Mouse (Mus musculus): ENCODE measurements at regions not wholly inside any gene's neighbourhood (a gene's known extent, or its start where the extent isn't known, plus 50 kb on each side); places are given as distances from the start of the nearest gene placed in this dataset.

DNA sequence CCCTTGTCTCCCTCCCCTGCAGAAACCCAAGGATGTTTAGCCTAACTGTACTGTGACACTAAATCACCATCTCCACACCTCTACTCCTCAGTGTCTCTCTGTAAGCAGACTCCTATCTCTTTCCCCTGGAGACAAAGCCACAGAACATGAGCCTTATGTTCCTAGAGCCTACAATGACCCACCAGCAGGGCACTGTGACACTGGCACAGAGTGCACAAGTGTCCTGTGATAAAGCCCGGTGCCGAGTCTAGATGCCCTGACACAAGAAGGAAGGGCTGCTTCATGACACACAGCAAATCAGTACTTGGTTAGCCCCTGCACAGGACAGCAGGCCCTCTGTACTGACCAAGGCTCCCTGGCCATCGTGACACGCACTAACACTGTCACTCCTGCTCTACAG, 71.2 kb upstream of the Zmiz1 start:
- WGBS, result 95% methylated on average over 4 of the region's 4 CpGs
- TF ChIP-seq CTCF (IDR thresholded peaks at IDR 0.05; ENCODE audit: insufficient read depth, low read depth, low read length), result no peak
- Histone ChIP-seq H3K4me1 (ENCODE audit: control insufficient read depth, insufficient read depth, low read length) (peaks cover 3% of the 10 kb centered on the region; the same call in 1 of the 2 replicates), H3K4me3 (ENCODE audit: insufficient read depth, low read depth, low read length) (no peak overlapping the region), H3K27ac (ENCODE audit: insufficient read depth, low read depth, low read length) (no peak overlapping the region)

DNA sequence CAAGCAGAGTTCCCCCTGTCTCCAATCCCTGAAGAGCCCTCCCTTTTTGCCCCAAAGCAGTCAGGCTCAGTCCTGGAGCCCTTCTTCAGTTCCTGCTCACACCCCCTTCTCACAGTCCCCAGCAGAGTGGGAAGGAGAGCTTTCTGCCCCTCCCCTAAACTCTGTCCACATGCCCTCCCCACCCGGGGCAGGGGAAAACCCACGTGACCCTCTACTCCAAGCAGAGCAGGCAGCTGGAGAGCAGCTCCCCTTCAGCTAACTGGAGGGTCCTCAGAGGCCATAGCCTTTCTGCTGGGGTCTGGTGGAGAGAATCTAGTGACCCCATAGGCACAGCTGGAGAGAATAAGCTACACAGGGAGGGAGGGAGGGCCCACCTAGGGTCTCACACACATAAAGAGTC, 69.7 kb upstream of the Zmiz1 start:
- no peak overlapping the region for H3K27ac ChIP-seq (ENCODE audit: insufficient read depth, low read depth, low read length)
- TF ChIP-seq CTCF (IDR thresholded peaks at IDR 0.05; ENCODE audit: insufficient read depth, low read depth, low read length) (no peak), POLR2A (IDR thresholded peaks at IDR 0.05; ENCODE audit: insufficient read depth, low read depth, low read length) (no peak)
- H3K4me1 ChIP-seq (ENCODE audit: control insufficient read depth, insufficient read depth, low read length), result no peaks in the 10 kb centered on the region
- WGBS, result 39% methylated on average over 2 of the region's 2 CpGs
- H3K4me3 ChIP-seq (ENCODE audit: insufficient read depth, low read depth, low read length), result no peak overlapping the region

DNA sequence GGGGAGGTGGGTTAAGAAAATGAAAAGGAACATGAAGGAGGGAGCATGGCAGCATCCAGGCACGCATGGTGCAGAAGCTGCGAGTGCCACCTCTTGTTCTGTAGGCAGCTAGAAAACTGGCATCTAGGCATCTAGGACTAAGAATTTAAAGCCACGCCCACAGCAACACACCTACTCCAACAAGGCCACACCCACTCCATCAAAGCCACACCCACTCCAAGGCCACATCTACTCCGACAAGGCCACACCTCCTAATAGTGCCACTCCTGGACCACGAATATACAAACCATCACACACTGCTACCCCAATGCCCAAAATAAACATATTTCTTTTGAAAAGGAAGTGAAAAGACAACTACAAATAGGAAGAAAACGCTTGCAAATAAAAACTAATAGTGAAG, 66.6 kb upstream of the Zmiz1 start:
- 86% methylated on average over 6 of the region's 6 CpGs for WGBS
- TF ChIP-seq POLR2A (IDR thresholded peaks at IDR 0.05; ENCODE audit: insufficient read depth, low read depth, low read length), result no peak
- no peak for TF ChIP-seq CTCF (IDR thresholded peaks at IDR 0.05; ENCODE audit: insufficient read depth, low read depth, low read length)
- Histone ChIP-seq H3K27ac (ENCODE audit: insufficient read depth, low read depth, low read length) (no peak overlapping the region), H3K4me1 (ENCODE audit: control insufficient read depth, insufficient read depth, low read length) (no peaks in the 10 kb centered on the region), H3K4me3 (ENCODE audit: insufficient read depth, low read depth, low read length) (no peak overlapping the region)

DNA sequence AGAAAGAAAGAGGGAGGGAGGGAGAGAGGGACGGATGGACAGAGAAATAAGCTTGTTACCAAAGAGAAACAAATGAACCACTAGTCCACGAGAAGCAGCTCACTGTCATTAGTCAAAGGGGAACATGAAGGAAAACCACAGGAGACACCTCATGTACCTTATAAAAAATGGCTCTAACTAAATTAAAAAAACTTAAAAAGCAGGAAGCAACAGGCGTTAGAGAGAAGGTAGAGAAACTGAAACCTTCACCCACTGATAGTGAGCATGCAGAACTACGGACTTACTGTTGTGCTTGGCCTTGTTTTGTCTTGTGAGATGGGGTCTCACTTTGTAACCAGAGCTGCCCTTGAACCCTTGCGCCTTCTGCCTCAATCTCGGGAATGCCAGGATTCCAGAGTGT, 66.0 kb upstream of the Zmiz1 start:
- Histone ChIP-seq H3K4me1 (ENCODE audit: control insufficient read depth, insufficient read depth, low read length) (peaks cover 4% of the 10 kb centered on the region), H3K4me3 (ENCODE audit: insufficient read depth, low read depth, low read length) (no peak overlapping the region), H3K27ac (ENCODE audit: insufficient read depth, low read depth, low read length) (no peak overlapping the region)
- WGBS, result 86% methylated on average over 6 of the region's 6 CpGs
- no peak for TF ChIP-seq POLR2A (IDR thresholded peaks at IDR 0.05; ENCODE audit: insufficient read depth, low read depth, low read length)

DNA sequence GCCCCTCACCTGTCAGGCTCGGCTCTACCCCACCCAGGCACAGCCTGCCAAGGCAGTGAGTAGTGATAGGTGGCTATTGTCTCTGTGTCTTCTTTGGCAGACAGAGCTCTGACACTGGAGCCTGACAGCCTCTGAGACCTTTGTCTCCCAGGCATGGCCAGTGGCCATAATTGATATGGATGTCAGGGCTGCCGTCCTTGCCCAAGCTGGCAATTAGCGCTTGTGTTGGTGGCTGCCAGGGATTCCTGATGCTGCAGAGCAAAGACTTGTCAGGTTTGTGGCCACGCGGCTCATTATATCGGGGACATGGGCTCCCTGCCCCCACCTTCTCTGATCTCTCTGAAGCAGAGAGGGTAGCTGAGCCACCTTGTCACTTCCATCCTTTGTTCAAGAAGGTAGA, 64.1 kb upstream of the Zmiz1 start:
- Histone ChIP-seq H3K4me1 (ENCODE audit: control insufficient read depth, insufficient read depth, low read length) (peaks cover 7% of the 10 kb centered on the region), H3K4me3 (ENCODE audit: insufficient read depth, low read depth, low read length) (no peak overlapping the region), H3K27ac (ENCODE audit: insufficient read depth, low read depth, low read length) (no peak overlapping the region)
- whole genome bisulfite sequencing, result 59% methylated on average over 6 of the region's 6 CpGs
- TF ChIP-seq POLR2A (IDR thresholded peaks at IDR 0.05; ENCODE audit: insufficient read depth, low read depth, low read length), result no peak
- no peak for TF ChIP-seq CTCF (IDR thresholded peaks at IDR 0.05; ENCODE audit: insufficient read depth, low read depth, low read length)

DNA sequence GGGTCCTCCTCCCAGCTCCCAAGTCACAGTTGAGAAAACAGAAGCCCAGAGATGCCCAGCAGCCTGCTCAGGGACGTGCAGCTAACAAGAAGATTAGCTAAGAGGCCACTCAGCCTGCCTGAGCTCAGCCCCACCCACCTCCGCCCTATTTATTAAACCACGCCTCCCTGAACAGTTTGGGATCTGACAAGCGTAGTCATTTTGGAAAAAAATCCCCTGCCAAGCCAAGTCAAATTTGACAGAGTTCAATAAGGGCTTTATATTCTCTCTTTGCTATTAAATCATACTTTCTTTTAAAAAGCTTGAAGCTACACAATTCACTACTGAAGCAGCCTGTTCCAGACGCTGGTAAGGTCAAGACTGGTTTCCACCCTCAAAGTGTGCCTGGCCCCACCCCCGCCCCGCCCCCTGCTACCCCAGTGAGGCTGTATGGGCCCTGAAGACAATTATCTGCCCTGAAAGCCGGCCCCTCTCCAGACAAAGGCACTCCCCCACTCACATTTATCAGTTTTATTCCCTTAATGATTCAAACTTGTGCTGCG, 61.9 kb upstream of the Zmiz1 start:
- H3K27ac ChIP-seq (ENCODE audit: insufficient read depth, low read depth, low read length), result no peak overlapping the region
- no peak overlapping the region for H3K4me3 ChIP-seq (ENCODE audit: insufficient read depth, low read depth, low read length)
- WGBS, result 36% methylated on average over 9 of the region's 9 CpGs
- TF ChIP-seq CTCF (IDR thresholded peaks at IDR 0.05; ENCODE audit: insufficient read depth, low read depth, low read length) (no peak), POLR2A (IDR thresholded peaks at IDR 0.05; ENCODE audit: insufficient read depth, low read depth, low read length) (no peak)
- H3K4me1 ChIP-seq (ENCODE audit: control insufficient read depth, insufficient read depth, low read length), result peaks cover 7% of the 10 kb centered on the region

DNA sequence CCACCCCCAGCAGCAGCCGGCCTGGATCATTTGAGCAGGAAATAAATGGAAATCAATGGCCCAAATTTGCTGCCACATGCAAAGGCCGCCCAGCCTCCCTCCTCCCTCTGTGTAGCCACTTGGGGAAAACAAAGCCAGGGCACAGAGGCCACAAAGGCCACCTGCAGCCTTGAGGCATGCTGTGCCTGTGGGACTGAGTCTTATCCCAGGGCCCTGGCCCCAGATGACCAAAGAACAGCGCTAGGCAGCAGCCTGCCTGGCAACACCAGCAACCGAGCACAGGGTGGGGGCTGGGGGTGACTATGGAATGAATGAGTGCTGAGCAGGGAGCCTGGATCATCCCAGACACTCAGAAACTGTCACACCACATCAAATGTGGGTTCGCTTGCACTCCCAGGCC, 61.2 kb upstream of the Zmiz1 start:
- H3K27ac ChIP-seq (ENCODE audit: insufficient read depth, low read depth, low read length), result no peak overlapping the region

DNA sequence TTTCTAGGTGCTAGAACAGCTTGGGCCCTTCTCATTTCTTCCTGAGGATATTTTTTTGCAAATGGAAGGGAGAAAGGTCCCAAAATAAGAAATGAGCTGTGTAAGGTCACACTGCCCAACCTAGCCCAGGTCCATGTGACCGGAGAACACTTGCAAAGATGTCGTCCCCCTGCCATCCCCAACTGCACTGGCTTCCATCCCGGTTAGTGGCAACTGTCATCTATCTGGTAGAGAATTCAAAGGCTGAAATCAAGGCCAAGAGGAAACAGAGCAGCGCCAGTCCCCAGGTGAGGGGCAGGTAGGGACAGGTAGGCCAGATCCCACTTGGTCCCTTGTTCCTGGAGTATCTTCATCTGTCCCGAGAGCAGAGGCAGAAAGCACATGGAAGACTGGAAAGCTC, 60.2 kb upstream of the Zmiz1 start:
- 92% methylated on average over 5 of the region's 5 CpGs for whole genome bisulfite sequencing
- no peak overlapping the region for H3K27ac ChIP-seq (ENCODE audit: insufficient read depth, low read depth, low read length)
- no peak overlapping the region for H3K4me3 ChIP-seq (ENCODE audit: insufficient read depth, low read depth, low read length)
- TF ChIP-seq POLR2A (IDR thresholded peaks at IDR 0.05; ENCODE audit: insufficient read depth, low read depth, low read length), result no peak
- TF ChIP-seq CTCF (IDR thresholded peaks at IDR 0.05; ENCODE audit: insufficient read depth, low read depth, low read length), result no peak
- peaks cover 7% of the 10 kb centered on the region for H3K4me1 ChIP-seq (ENCODE audit: control insufficient read depth, insufficient read depth, low read length)

More for the DNA sequence above, 61.2 kb upstream of the Zmiz1 start:
- no peak for TF ChIP-seq CTCF (IDR thresholded peaks at IDR 0.05; ENCODE audit: insufficient read depth, low read depth, low read length)
- no peak for TF ChIP-seq POLR2A (IDR thresholded peaks at IDR 0.05; ENCODE audit: insufficient read depth, low read depth, low read length)
- WGBS, result 61% methylated on average over 5 of the region's 5 CpGs
- Histone ChIP-seq H3K4me3 (ENCODE audit: insufficient read depth, low read depth, low read length) (no peak overlapping the region), H3K4me1 (ENCODE audit: control insufficient read depth, insufficient read depth, low read length) (peaks cover 7% of the 10 kb centered on the region)

DNA sequence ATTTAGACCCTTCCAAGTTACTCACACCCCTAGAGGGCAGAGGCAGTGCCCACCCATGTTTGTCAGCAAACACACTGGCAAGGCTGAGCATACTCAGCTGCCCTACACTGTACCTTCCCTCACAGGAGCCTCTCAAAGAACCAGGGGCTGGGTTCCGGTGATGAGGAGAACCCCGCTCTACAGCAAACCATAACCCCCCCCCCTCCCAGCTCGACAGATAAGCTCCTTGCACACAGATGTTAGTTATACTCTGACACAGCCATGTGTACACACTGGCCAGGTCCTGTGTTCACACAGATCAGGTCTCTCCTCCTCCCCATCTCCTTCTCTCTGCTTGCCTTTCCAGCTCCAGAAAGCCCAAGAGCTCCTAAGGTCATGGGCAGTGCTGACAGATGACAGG, 59.7 kb upstream of the Zmiz1 start:
- Histone ChIP-seq H3K27ac (ENCODE audit: insufficient read depth, low read depth, low read length) (no peak overlapping the region), H3K4me3 (ENCODE audit: insufficient read depth, low read depth, low read length) (no peak overlapping the region), H3K4me1 (ENCODE audit: control insufficient read depth, insufficient read depth, low read length) (peaks cover 7% of the 10 kb centered on the region)
- no peak for TF ChIP-seq CTCF (IDR thresholded peaks at IDR 0.05; ENCODE audit: insufficient read depth, low read depth, low read length)
- TF ChIP-seq POLR2A (IDR thresholded peaks at IDR 0.05; ENCODE audit: insufficient read depth, low read depth, low read length), result no peak
- 96% methylated on average over 3 of the region's 3 CpGs for WGBS

All from olfactory bulb, adult 2 months (tissue).